Comparison of ENCODE assay signal across 10 mouse cellular contexts in genomic region chr17:52569584-52570270, GRCm38 (mm10). TPM values are rescaled to one million over a fixed set of nuclear protein-coding genes. Genes with fewer than 3 reads are reported as not detected.
DNase-seq lines count a peak whose midpoint lies in the region; ATAC-seq and TF ChIP-seq lines count a peak whose summit lies in the region.
"Had no signal": no experiment of that assay in that cellular context is flagged by ENCODE, and none has a peak within 500 bp of the region (broad histone marks: within the 10 kb centered on the region; RNA-seq: fewer than 3 reads in every experiment).

No protein-coding gene starts in this region.

- no peak for TF ChIP-seq POLR2A in brain, embryonic 14.5 days (IDR thresholded peaks at IDR 0.05; ENCODE audit: borderline replicate concordance, extremely low read depth, insufficient read depth, insufficient read length, poor library complexity, severe bottlenecking)

- ATAC-seq in hindbrain, postnatal 0 days: peak; percentile 88
- ATAC-seq in stomach, embryonic 16.5 days (ENCODE audit: insufficient read depth, low FRiP score): 0 out of 2 replicates have a peak, but pooled peaks have one; percentile 25
- ATAC-seq: liver, embryonic 12.5 days had no signal

- no peaks in the 10 kb centered on the region for H3K4me1 ChIP-seq in hindbrain, postnatal 0 days (ENCODE audit: insufficient read depth, low read length)
- no peaks in the 10 kb centered on the region for H3K4me1 ChIP-seq in stomach, embryonic 16.5 days (ENCODE audit: control insufficient read depth, insufficient read depth, low read length)
- H3K4me1 ChIP-seq: liver, embryonic 12.5 days had no signal

- peak; percentile 63; the same call in 1 of the 2 replicates for TF ChIP-seq CTCF in brain, embryonic 14.5 days (IDR thresholded peaks at IDR 0.05; ENCODE audit: borderline replicate concordance, extremely low read depth, insufficient read depth, insufficient read length)
- TF ChIP-seq CTCF in hindbrain, postnatal 0 days (IDR thresholded peaks at IDR 0.05; ENCODE audit: low read depth): peak; percentile 76

- intact Hi-C loops in left cerebral cortex, postnatal 4 days (cut with DNase I): no loop called here

- H3K27ac ChIP-seq in hindbrain, postnatal 0 days: no peak overlapping the region
- no peak overlapping the region for H3K27ac ChIP-seq in stomach, embryonic 16.5 days (ENCODE audit: low read length)
- H3K27ac ChIP-seq: liver, embryonic 12.5 days had no signal

- H3K36me3 ChIP-seq in hindbrain, postnatal 0 days (ENCODE audit: insufficient read depth, low read length): no peaks in the 10 kb centered on the region
- H3K36me3 ChIP-seq in stomach, embryonic 16.5 days (ENCODE audit: control insufficient read depth, insufficient read depth, low read length): no peaks in the 10 kb centered on the region
- H3K36me3 ChIP-seq: liver, embryonic 12.5 days had no signal

- WGBS in hindbrain, postnatal 0 days: 56% methylated on average over 4 of the region's 4 CpGs
- WGBS in stomach, embryonic 16.5 days: 60% methylated on average over 4 of the region's 4 CpGs

- no peak overlapping the region for H3K4me3 ChIP-seq in hindbrain, postnatal 0 days (ENCODE audit: low read length)
- no peak overlapping the region for H3K4me3 ChIP-seq in stomach, embryonic 16.5 days (replicated peaks; ENCODE audit: low read length)
- H3K4me3 ChIP-seq: liver, embryonic 12.5 days had no signal

- no peaks in the 10 kb centered on the region for H3K27me3 ChIP-seq in hindbrain, postnatal 0 days (ENCODE audit: insufficient read depth, low read length)
- H3K27me3 ChIP-seq in stomach, embryonic 16.5 days (ENCODE audit: control insufficient read depth, insufficient read depth, low read length): no peaks in the 10 kb centered on the region
- H3K27me3 ChIP-seq: liver, embryonic 12.5 days had no signal

- peak; percentile 20 for DNase-seq in left cerebral cortex, postnatal 4 days
- DNase-seq in left cerebral cortex, adult 11 months (ENCODE audit: low spot score): no peak
- DNase-seq in brain, embryonic 14.5 days (ENCODE audit: low read depth): peak; percentile 80
- DNase-seq in hindbrain, postnatal 0 days (ENCODE audit: low spot score): peak; percentile 73
- DNase-seq in cerebellum, adult 11-12 months: no peak
- DNase-seq in spleen, postnatal 36 days (ENCODE audit: low spot score in 2 of 2): no peak
- no peak for DNase-seq in spleen, postnatal 4 days (ENCODE audit: low spot score in 2 of 2)
- DNase-seq: heart, adult 11 months had no signal

- H3K9me3 ChIP-seq in hindbrain, postnatal 0 days (ENCODE audit: low read length): no peaks in the 10 kb centered on the region
- H3K9me3 ChIP-seq in stomach, embryonic 16.5 days (replicated peaks; ENCODE audit: control insufficient read depth, low read length): no peaks in the 10 kb centered on the region
- H3K9me3 ChIP-seq: liver, embryonic 12.5 days had no signal

- H3K9ac ChIP-seq in hindbrain, postnatal 0 days (replicated peaks; ENCODE audit: low read length): no peak overlapping the region
- H3K9ac ChIP-seq in stomach, embryonic 16.5 days (ENCODE audit: low read length): no peak overlapping the region
- H3K9ac ChIP-seq: liver, embryonic 12.5 days had no signal

- H3K4me2 ChIP-seq in hindbrain, postnatal 0 days (ENCODE audit: low read depth, low read length): no peak overlapping the region
- no peak overlapping the region for H3K4me2 ChIP-seq in stomach, embryonic 16.5 days (ENCODE audit: low read depth, low read length)
- H3K4me2 ChIP-seq: liver, embryonic 12.5 days had no signal

RNA-seq across cellular contexts. Expression of gene Kcnh8, which starts 32.8 kb away (rescaled TPM):
- 1 to 10 TPM; 3.6 to 3.7 TPM for total RNA-seq in left cerebral cortex, postnatal 4 days (2021)
- polyA plus RNA-seq in brain, embryonic 14.5 days (2012; rRNA removed): 5.7 and 6.6 TPM in 2 replicates
- total RNA-seq in hindbrain, postnatal 0 days (2014; rRNA removed): 3.5 and 6.1 TPM in 2 replicates
- polyA plus RNA-seq in hindbrain, postnatal 0 days (2015; fragmentation: Nextera tagmentation; extraction: Ambion mirVana): 2.6 and 2.8 TPM in 2 replicates
- polyA plus RNA-seq in stomach, embryonic 16.5 days (2015; fragmentation: Nextera tagmentation; extraction: Ambion mirVana): 0.37 and 0.54 TPM in 2 replicates

Comparison
In these comparisons a context has a peak if more than half of its experiments do, and no peak if none do; other contexts are left out.
1. DNase-seq: peak in left cerebral cortex, postnatal 4 days (single experiment), brain, embryonic 14.5 days (single experiment) and hindbrain, postnatal 0 days (single experiment); none in left cerebral cortex, adult 11 months (single experiment), cerebellum, adult 11-12 months (single experiment), spleen, postnatal 36 days (0 of 2) and spleen, postnatal 4 days (0 of 2).